Mouse (Mus musculus) spleen, postnatal 14 days (tissue): ENCODE measurements around the gene Otos.
A peak's percentile ranks its signal among the peaks of the same experiment; 100 is the strongest.

Experiments used
- DNase-seq, 2 experiments: peaks; one replicate each; pipeline ENCODE4 v3.0.0; 2021 to 2022; ENCODE audit warnings: low spot score in 2 of 2

Gene Otos

GRCm38 (mm10) chr1:92611008-92611407 is 37.6 kb downstream of the Otos start:
- peak in 1 of 2 experiments; percentile 45 for DNase-seq

- no peak for DNase-seq
Observed at GRCm38 (mm10) chr1:92607711-92608110, 40.9 kb downstream of the Otos start.

GRCm38 (mm10) chr1:92605482-92605881 is 43.2 kb downstream of the Otos start, which contains the start of gene Olfr1410:
Olfr1410 (plus strand) TSS chr1:92605782.
- DNase-seq = no peak

- no peak for DNase-seq
Observed at GRCm38 (mm10) chr1:92596019-92596418, 52.6 kb downstream of the Otos start.
